Mouse (Mus musculus) ovary, postnatal 36 days (tissue): ENCODE results near the gene Phf10.
"Not testable (repeated sequence)": the region's sequence is repeated elsewhere in the genome, so short reads cannot be mapped to it uniquely, and the experiment has no call there.

ENCODE experiments used
- DNase-seq: peaks from one replicate; pipeline ENCODE4 v3.0.0; 2022; ENCODE audit warnings: low spot score, mixed read lengths

Gene Phf10

DNA sequence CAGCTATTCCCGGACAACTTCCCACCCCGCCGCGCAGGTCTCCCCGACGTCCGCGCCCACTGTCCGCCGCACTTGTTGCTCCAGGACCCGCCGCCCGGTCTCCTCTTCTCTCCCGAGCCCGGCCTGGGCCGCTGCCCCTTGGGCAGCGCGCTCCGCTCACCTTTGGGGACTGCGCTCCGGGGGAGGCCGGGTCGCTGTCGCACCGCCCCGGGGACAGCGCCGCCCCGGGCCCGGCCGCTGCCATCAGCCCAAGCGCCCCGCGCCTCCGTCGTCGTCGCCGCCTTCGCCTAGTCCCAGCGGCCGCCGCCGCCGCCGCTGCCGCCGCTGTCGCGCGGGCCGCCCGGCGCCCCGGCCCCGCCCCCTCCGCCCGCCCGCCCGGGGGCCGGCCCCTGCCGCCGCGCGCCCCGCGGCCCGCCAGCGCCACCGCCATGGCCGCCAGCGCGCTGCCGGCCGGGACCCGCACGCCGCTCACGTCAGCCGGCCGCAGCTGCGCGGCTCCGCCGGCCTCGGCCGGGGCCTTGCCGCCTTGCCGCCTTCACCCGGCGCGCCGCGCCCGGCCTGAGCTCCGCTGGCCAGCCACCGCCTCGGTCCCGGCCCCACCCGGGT lies at the start of gene Phf10:
Gene Phf10, minus strand, starts transcription at position 323 of the 606 bp plus-strand sequence.
- DNase-seq = peak; percentile 54

DNA sequence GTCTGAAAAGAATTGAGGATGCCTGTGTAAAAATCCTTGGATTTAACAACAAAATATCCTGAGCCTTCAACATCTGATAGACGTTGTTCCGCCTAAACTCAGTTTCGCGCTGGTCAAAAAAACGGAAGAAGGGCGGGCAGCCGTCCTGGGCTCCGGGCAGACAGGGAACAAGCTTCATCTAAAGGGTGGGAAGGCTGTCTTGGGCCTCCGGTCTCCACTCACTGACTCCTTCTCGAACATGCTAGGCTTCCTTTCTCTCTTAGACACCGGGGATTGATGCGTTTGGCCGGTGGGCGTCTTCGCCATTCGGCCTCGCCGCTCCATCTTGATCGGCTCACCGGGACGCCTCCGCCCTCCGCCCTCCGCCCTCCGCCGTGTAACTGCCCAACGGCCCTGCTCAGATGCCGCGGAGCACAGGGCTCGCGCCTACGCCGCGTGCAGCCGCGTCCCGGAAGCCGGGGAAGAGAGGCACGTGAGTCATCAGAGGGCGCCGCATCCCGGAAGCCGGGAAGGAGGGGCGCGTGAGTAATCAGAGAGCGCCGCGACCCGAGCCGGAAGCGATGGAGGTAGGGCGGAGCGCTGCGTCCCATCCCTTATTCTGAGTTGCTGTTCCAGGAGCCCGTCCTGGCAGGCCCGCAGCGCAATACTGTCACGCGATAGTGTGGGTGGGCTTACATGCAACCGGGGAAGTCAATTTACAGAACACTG lies 48.8 kb upstream of the Phf10 start, which contains the start of gene Gm3435:
Gene Gm3435, plus strand, starts transcription at position 471 of the 708 bp plus-strand sequence.
- not testable (repeated sequence) for DNase-seq

DNA sequence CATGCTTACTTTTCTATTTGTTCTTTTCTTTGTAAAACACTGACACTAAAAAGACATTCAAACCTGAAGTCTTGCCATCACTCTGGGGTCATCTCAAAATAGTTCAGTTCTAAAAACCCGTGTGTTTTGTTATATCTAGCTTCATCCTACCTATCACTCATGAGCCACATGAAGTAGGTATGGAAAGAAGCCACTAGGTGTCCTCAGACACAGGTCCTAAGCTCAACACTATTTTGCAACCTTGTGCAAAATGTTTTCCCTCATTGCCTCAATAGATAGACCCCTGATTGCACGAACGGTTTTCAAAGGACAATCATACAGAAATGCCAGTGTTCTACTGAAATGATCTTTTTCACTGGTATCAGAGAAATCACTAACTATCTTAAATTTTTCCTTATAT lies 48.0 kb upstream of the Phf10 start:
- not testable (repeated sequence) for DNase-seq

DNA sequence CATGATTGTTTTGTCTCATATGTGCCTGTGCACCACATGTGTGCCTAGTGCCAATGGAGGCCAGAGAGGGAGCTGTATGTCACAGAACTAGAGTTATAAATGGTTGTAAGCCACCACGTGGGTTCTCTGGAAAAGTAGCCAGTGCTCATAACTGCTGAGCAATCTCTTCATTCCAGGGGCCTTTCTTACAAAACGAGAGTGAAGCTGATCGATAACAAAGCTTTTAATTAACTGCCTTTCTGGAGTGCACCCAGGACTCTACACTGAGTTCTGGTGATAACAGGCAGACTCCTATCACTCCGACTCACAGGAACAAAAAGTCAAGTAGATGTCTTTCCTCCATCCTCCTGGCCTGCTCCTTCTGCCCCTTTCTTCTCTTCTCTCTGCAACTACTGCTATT lies 39.0 kb upstream of the Phf10 start:
- not testable (repeated sequence) for DNase-seq

DNA sequence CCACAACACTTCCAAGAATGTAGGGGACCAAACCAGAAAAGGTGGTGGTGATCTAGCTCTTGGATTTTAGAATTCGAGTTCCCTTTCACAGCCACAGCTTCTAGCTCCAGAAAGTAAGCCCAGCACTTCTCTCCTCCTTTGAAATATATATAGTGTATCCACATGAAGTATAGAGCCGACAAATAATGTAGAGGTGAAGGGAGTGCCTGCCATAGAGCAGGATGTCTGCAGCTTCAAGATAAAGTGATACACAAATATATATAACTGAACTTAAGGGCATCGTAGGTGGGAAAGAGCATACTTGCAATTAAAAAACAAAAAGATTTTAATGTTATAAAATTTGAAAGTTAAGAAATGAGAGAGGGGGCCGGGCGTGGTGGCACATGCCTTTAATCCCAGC lies 33.1 kb upstream of the Phf10 start:
- not testable (repeated sequence) for DNase-seq

DNA sequence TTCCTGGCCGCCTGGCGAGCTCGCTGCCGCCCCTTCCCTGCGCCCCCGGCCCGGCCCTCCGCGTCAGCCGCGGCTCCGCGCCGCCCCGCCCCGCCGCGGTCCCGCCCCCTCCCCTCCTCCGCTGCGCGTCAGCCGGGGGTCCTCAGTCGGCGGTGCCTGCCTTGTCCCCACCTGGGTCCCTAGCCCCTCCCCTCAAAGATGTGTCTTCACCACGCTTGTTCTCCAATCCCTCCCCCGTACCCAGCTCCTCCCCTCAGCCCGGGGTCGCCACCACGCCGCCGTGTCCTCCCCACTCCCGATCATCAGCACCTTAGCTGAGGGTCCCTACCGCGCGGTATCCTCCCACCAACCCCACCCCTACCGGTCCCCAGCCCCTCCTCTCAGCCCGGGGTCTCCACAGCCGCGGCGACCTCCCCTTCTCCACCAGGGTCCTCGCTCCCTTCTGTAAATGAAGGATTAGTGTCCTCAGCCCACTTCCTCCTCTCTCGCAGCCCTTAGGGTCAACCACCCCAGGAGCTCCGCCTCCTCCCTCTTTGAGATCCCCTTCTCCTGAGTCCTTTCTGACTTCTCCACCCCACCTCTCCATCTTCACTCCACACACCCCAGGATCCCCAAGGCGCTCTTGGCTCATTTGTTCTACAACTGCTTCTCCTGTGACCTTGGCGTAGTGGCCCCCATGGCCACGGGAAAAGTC lies 32.2 kb upstream of the Phf10 start:
- DNase-seq = not testable (repeated sequence)

DNA sequence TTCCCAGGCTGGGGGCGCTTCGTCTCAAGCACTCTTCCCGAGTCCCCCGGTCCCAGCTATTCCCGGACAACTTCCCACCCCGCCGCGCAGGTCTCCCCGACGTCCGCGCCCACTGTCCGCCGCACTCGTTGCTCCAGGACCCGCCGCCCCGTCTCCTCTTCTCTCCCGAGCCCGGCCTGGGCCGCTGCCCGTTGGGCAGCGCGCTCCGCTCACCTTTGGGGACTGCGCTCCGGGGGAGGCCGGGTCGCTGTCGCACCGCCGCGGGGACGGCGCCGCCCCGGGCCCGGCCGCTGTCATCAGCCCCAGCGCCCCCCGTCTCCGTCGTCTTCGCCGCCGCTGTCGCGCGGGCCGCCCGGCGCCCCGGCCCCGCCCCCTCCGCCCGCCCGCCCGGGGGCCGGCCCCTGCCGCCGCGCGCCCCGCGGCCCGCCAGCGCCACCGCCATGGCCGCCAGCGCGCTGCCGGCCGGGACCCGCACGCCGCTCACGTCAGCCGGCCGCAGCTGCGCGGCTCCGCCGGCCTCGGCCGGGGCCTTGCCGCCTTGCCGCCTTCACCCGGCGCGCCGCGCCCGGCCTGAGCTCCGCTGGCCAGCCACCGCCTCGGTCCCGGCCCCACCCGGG lies 31.6 kb upstream of the Phf10 start:
- DNase-seq = not testable (repeated sequence)

DNA sequence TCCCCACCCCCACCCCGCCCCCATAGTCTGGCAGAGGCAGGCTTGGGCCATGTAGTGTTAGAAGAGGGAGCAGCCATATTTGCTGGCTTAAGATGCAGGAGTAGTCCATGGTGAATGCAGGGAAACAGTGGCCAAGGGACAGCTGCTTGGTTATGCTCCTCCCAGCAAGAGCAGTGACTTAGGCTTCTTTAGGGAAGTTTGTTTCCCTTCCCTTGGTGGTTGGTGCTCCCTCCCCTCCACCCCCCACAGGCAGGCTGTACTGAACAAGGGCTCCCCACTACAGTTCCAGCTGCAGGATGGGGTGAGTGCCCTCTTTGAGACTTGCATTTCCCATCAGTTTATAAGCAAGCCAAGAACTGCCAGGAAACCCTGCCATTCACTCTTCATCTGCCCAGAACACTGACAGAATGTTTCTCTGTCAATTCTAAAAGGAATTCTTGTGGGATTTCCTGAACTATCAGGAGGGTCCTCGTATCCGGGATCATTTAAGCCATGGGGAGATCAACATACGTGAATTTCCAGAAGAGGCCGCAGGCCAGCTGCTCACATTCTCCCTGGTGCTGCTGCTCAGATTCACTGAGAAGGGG lies 29.1 kb upstream of the Phf10 start:
- not testable (repeated sequence) for DNase-seq

DNA sequence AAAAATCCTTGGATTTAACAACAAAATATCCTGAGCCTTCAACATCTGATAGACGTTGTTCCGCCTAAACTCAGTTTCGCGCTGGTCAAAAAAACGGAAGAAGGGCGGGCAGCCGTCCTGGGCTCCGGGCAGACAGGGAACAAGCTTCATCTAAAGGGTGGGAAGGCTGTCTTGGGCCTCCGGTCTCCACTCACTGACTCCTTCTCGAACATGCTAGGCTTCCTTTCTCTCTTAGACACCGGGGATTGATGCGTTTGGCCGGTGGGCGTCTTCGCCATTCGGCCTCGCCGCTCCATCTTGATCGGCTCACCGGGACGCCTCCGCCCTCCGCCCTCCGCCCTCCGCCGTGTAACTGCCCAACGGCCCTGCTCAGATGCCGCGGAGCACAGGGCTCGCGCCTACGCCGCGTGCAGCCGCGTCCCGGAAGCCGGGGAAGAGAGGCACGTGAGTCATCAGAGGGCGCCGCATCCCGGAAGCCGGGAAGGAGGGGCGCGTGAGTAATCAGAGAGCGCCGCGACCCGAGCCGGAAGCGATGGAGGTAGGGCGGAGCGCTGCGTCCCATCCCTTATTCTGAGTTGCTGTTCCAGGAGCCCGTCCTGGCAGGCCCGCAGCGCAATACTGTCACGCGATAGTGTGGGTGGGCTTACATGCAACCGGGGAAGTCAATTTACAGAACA lies 17.4 kb upstream of the Phf10 start, which contains the start of the genes 9030025P20Rik and Gm3417:
Gene 9030025P20Rik, plus strand, starts transcription at position 107 of the 677 bp plus-strand sequence.
Gene Gm3417, minus strand, starts transcription at position 429 of the 677 bp plus-strand sequence.
- DNase-seq = not testable (repeated sequence)

DNA sequence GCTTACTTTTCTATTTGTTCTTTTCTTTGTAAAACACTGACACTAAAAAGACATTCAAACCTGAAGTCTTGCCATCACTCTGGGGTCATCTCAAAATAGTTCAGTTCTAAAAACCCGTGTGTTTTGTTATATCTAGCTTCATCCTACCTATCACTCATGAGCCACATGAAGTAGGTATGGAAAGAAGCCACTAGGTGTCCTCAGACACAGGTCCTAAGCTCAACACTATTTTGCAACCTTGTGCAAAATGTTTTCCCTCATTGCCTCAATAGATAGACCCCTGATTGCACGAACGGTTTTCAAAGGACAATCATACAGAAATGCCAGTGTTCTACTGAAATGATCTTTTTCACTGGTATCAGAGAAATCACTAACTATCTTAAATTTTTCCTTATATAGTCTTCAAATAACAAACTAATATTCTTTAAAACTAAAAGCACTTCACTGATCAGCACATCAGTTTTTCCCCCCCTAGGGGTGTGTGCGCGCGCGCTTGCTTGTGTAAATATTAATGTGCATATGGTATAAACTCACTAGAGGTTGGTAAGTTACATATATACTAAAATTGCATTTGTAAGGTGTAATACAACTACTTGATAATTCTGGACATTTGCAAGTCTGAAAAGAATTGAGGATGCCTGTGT lies 16.8 kb upstream of the Phf10 start:
- not testable (repeated sequence) for DNase-seq

DNA sequence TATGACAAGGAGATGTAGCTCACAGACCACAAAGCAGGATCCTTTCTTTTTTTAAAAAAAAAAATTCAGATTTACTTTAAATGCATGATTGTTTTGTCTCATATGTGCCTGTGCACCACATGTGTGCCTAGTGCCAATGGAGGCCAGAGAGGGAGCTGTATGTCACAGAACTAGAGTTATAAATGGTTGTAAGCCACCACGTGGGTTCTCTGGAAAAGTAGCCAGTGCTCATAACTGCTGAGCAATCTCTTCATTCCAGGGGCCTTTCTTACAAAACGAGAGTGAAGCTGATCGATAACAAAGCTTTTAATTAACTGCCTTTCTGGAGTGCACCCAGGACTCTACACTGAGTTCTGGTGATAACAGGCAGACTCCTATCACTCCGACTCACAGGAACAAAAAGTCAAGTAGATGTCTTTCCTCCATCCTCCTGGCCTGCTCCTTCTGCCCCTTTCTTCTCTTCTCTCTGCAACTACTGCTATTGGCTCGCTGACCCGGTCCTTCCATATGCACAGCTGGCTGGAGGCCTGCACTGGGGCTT lies 7.4 kb upstream of the Phf10 start:
- not testable (repeated sequence) for DNase-seq

DNA sequence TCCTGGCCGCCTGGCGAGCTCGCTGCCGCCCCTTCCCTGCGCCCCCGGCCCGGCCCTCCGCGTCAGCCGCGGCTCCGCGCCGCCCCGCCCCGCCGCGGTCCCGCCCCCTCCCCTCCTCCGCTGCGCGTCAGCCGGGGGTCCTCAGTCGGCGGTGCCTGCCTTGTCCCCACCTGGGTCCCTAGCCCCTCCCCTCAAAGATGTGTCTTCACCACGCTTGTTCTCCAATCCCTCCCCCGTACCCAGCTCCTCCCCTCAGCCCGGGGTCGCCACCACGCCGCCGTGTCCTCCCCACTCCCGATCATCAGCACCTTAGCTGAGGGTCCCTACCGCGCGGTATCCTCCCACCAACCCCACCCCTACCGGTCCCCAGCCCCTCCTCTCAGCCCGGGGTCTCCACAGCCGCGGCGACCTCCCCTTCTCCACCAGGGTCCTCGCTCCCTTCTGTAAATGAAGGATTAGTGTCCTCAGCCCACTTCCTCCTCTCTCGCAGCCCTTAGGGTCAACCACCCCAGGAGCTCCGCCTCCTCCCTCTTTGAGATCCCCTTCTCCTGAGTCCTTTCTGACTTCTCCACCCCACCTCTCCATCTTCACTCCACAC lies 583 bp upstream of the Phf10 start:
- DNase-seq = not testable (repeated sequence)

DNA sequence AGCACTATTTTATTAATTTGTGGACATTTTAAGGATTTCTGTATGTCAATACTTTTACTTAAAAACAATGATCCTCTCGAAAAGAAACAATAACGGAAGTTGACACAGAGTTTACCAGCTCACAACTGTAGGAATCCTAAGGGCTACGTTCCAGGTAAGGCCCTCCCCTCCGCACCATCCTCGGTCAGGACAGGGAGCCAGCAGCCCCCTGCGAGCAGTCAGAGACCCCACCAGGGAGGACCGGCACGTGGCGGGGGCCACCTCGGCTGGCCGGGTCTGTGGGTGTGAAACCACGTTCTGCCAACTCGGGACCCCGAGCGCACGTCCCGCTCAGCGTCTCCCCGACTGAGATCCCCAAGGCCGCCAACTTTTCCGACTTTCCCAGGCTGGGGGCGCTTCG lies 553 bp downstream of the Phf10 start:
- peak; percentile 34 for DNase-seq

DNA sequence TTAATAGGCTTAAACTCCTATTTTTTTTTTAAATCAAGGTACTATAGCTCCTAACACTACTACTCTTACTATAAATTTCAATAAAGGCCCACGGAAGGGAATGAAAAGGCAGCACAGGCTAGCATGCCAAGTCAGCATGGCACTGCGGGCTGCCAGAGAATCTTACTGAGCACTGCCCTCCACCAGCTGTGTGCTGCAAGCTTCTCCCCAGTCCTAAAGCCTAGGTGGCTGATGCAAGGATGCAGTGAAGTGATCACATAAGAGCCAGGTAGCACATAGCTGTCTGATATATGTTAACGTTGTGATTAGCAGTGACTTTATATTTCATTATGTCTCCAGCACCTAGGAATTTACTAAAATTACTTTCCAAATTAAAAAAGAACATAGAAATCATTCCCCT lies 1.1 kb downstream of the Phf10 start:
- DNase-seq = no peak

DNA sequence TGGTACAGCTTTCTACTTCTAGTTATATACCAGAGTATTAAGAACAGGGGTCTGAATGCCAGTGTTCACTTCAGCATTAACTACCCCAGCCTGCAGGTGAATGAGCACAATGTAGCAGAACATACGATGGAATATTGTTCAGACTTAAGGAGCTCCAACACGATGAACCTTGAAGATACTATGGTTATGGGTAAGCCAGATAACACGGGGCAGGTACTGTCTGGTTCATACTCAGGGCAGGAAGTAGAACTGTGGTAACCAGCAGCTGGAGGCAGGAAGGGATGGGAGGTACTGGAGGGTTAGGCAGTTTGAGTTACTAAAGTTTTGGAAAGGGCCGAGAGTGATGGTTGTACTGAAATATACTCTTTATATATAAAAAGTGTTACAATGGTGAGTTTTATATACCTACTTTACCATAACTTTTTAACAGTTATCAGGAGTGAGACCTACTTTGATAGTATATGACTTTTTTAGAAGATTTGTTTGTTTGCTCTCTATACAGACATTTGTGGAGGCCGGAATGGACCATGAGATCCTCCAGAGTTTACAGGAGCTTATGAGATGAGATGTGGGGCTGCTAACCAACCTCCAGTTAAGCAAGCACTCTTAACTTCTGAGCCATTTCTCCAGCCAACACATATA lies 2.3 kb downstream of the Phf10 start:
- no peak for DNase-seq

DNA sequence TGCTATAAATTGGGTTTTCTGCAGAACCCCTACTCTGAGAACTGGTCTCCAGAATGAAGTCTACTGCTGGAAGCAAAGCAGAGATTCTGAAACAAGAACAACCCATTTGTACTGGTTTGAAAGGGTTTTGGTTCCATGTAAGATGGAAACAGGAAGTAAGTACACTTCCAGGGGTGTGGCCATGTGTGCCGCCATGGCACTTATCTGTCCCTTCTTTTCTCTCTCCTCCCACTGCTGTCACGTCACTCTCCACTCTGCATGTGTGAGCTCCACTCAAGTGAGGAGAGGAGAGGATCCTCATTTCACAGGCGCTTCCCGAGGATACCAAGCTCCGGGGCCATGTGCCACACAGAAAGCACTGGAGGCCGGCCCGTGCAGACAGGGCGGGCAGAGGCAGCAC lies 7.6 kb downstream of the Phf10 start:
- DNase-seq = no peak

DNA sequence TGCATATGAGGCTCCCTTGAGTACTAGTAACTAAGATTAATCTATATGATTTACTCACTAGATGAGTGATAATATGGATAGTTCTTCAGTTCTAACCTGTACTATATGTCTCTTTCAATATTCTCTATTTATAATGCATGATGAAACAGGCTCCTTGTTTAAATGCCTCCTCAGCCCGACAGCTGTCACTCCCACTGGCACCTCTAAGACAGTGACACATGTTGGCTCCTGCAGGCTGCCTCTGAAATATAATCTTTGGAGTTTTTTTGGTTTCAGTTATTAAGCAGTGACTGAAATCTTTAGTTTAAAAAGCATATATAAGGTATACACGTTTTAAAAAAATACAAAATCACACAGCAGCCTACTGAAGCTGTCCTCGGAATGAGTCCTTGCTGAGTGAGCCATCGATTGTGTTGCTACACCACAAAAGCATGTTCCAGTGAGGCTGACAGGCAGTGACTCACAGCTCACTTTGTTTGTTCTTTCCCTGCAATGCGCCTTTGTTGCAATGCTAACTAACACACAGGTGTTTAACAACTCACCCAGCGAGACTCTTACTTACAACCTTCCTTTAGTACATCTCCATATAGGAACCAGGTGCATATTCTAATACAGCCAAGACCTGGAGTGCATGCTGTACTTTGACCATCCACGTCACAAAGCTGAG lies 11.8 kb downstream of the Phf10 start:
- no peak for DNase-seq

DNA sequence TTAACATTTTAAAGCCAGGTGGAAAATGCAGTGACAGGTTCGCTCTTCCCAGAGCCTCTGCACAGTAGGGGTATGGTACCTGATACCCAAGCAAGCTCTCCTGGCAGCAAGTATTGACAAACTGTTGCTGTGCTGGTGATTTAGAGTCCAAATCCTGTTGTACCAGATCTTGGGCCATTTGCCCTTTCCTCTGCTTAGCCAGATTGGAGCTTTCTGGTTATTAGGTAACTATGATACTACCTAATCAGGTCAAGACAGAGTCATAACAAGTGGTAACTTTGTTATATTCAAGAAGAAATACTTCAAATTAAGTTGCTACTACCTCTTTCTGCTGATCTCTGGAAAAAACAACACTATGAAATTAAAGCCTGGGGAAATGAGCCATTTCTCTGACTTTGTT lies 16.5 kb downstream of the Phf10 start:
- DNase-seq = no peak

DNA sequence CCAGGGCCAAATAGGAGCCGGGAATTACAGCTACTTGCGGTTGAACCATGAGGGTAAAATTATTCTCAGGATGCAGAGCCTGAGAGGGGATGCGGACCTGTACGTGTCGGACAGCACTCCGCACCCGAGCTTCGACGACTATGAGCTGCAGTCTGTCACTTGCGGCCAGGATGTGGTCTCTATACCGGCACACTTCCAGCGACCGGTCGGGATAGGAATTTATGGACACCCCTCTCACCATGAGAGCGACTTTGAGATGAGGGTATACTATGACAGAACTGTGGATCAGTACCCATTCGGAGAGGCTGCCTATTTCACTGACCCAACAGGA lies 17.4 kb downstream of the Phf10 start:
- DNase-seq = no peak
